Mouse (Mus musculus): ENCODE measurements around the gene Pcnx.

The Pcnx gene

GRCm38 (mm10) chr12:81859351-81860307 lies at the start of gene Pcnx:
Gene Pcnx (plus strand): TSS chr12:81860023.
- peak; percentile 85 for DNase-seq (ENCODE audit: low spot score)

GRCm38 (mm10) chr12:81810417-81810816 lies 49.4 kb upstream of the Pcnx start:
- no peak for DNase-seq (ENCODE audit: low spot score)

DNA sequence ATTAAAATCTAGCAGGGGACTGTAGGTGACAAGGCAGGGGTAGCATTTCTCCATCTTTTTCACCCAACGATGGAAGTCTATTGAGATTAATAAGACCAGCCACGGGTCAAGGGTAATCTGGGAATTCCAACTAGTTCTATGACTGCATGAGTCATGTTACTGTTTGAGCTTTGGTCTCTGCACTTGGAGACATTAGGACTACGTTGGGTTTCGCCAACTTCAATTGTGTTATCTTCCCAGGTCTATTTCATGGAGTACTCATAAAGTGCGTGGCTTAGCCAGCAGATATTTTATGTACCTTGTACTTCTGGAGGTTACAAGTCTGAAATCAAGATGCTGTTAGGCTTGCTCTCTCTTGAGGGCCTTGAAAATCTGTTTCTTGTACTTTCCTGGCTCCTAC lies 45.1 kb upstream of the Pcnx start:
- DNase-seq (ENCODE audit: low spot score), result no peak

DNA sequence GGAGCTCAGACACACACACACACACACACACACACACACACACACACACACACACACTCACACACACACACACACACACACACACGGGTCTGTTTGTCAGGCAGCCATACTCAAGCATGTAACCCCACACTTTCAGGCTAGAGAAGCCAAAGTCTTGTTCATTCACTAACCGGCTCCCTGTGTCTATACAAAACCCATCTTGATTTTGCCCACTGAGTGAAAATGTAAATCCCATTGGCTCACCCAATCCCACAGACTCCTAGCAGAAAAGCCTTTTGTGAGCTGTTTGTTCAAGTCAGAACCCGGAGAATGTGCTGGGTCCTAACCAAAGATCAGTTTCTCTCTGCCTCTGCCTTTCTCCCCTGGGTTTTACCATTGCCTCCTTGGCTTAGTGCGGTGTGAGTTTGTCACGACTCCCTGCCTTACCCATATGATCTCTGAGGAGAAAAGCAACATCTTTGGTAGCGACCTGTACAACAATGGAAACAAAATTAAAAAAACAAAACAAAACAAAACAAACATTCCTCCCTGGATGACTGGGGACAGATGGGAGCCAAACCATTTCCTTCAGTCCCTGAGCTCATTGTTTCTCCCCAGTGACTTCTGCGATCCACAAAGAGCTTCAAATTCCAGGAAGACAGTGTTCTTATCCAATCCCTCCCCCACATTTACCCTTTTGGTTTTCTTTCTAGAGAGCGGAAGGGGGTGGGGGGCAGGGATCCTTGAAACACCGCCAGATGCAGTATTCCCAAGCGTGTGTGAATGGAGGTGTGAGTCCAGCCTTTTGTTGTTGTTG lies 43.3 kb upstream of the Pcnx start:
- DNase-seq (ENCODE audit: low spot score), result no peak

DNA sequence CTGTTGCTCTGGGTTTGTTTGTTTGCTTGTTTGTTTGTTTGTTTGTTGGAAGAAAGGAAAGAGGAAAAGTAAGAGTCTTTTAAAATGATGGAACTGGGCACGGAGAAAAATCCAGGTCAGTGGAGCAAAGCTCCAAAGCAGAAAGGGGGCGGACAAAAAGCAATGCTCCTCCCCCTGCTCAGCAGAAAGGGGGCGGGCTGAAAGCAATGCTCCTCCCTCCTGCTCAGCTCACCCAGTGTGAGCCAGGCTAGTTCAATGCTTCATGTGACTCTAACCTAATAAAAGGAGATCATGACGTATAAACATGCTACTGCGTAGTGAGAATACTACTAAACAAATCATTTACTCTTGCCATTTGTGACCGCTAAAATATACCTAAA lies 42.7 kb upstream of the Pcnx start:
- no peak for DNase-seq (ENCODE audit: low spot score)

- no peak for DNase-seq (ENCODE audit: low spot score)
Measured at GRCm38 (mm10) chr12:81820700-81821099, 39.1 kb upstream of the Pcnx start.

DNA sequence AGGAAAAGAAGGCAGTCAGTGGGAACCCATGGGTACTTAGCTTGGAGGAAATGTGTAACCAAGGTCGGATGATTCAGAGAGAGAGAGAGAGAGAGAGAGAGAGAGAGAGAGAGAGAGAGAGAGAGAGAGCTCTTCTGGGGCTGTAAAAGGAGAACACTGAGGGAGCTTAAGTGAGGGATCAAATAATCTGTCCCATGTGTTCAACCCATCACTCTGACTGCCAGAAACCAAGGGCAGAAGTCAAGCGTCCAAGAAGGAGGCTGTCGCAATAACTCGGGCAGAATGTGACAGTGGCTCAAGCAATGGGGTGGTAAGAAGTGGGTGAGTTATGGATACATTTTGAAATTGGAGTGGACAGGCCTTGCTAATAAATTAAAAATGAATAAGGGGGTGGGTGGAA lies 37.6 kb upstream of the Pcnx start:
- no peak for DNase-seq (ENCODE audit: low spot score)

- no peak for DNase-seq (ENCODE audit: low spot score)
Measured at GRCm38 (mm10) chr12:81822778-81823480, 36.9 kb upstream of the Pcnx start.

DNA sequence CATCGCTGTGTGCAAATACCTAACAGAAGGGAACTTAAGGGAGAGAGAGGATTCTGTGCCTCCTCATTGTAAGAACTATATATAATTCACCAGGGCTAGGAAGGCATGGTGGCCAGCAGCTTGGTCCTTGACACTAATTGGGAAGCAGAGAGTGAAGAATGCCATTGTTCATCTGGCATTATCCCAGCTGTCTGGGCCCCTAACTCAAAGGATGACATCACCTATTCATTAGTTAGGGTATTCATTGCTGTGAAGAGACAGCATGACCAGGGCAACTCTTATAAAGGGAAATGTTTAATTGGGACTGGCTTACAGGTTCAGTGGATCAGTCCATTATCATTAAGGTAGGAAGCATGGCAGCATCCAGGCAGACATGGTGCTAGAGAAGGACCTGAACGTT lies 31.5 kb upstream of the Pcnx start:
- no peak for DNase-seq (ENCODE audit: low spot score)

- DNase-seq (ENCODE audit: low spot score), result no peak
Measured at GRCm38 (mm10) chr12:81832039-81832738, 27.6 kb upstream of the Pcnx start.

- DNase-seq (ENCODE audit: low spot score), result no peak
Measured at GRCm38 (mm10) chr12:81833094-81833493, 26.7 kb upstream of the Pcnx start.

- DNase-seq (ENCODE audit: low spot score), result no peak
Measured at GRCm38 (mm10) chr12:81836162-81836561, 23.7 kb upstream of the Pcnx start.

- no peak for DNase-seq (ENCODE audit: low spot score)
Measured at GRCm38 (mm10) chr12:81837463-81837862, 22.4 kb upstream of the Pcnx start.

GRCm38 (mm10) chr12:81839663-81840062 lies 20.2 kb upstream of the Pcnx start:
- DNase-seq (ENCODE audit: low spot score), result no peak

DNA sequence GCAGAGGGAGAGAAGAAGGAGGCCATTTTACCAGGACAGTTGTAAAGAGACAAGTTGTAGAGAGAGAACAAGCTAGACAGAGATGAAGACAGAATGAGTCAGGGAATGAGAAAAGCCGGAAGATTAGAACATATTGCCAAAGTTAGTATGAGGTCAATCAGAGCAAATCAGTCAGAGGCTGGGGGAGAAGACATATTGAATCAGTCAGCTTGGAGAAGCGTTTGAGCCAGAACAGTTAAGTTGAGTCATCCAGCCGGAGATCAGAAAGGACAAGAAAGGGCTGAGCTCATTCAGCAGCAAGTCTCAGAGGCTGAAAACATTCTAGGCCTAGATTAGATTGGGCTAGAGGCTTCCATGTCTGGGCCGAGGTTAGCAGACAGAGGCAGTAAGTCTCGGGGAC lies 18.8 kb upstream of the Pcnx start:
- DNase-seq (ENCODE audit: low spot score), result no peak

GRCm38 (mm10) chr12:81843501-81843900 lies 16.3 kb upstream of the Pcnx start:
- DNase-seq (ENCODE audit: low spot score), result no peak

DNA sequence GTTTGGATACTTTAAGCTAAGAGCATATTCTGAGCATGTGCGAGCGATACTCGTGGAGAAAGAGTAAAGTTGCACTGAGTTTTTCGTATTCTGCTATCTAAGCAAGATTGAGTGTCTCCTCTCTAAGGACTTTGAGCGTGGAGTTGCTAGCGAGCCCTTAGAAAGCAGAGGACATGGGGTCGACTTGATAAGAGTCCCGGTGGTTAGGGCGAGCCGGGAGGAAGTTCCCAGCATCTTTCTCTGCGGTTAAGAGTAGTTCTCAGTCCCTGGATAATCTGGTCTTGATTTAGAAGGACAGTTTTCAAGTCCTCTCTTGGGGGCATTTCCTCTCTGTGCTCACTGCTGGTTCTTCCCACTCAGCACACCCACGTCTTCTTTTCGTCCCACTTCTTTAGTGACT lies 15.3 kb upstream of the Pcnx start:
- no peak for DNase-seq (ENCODE audit: low spot score)

DNA sequence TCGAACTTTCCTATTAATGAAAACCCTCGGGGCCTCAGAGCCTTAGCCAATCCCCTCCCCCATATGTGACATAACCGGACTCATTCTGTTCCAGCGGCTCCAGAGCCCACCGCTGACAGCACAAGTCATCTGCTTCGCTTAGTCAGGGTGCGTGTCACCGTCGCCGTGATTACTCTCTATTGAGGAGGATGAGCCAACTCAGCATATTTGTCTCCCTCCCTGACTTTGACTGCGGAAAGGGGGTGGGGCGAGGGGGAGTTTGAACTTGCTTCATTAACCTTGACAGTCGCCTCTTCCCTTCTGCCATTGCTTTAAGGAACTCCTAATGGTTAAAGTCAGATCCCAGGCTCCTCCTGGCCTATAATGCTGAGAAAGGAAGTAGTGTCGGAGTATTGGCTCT lies 14.8 kb upstream of the Pcnx start:
- no peak for DNase-seq (ENCODE audit: low spot score)

DNA sequence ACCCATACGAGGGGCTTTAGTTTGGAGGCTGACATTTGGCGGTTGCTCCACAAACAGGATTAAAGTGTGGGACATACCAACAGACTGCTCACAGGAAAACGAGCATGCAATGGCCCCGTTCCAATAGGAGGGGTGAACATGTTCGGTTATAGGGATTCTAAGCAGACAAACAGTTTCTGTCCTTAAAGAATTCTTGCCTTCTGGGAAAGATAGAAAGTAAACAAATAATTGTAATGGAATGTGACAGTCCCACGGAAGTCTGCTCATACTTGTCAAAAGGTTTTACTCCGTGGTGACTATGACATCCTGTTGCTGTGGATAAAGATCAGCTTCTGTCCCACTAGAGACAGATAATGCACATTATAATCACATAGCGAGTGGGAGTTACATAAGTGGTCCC lies 10.2 kb upstream of the Pcnx start:
- DNase-seq (ENCODE audit: low spot score), result no peak

- DNase-seq (ENCODE audit: low spot score), result no peak
Measured at GRCm38 (mm10) chr12:81852551-81852950, 7.3 kb upstream of the Pcnx start.

DNA sequence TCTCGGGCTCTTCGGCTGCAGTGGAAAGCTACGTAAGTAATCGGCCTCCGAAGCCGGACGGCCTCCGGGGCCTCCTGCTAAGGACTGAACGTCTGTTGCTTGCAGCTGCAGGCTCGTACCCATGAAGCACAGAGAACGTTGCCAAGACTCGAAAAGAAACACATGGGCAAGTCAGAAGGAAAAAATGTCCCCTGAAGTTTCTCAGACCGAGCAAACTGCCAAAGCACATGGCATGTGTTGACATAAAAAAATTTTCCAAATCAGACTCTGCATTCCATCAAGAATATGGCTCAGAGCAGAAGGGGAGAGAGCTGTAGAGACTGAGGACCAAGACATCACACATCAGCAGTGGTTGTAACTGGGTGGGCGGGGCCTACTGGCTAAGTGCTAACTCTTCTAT lies 6.8 kb upstream of the Pcnx start:
- no peak for DNase-seq (ENCODE audit: low spot score)

DNA sequence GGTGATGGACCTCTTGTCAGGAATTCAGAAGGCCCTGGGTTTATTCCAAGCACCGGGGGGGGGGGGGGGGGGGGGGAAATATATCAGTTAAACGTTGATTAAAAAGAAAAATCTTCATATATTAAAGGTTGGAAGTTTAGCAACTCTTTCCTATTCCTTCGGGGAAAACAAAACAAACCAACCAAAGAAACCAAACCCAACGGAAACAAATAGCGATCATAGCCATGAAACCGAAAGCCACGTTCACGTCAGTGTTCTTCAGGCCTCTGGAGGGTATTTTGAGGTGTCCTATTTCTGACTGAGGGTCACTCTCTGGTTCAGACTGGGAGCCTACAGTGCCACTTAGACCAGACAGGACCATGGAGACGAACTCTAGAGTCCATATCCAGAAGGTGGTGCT lies 6.3 kb upstream of the Pcnx start:
- DNase-seq (ENCODE audit: low spot score), result no peak
